Mouse (Mus musculus) urinary bladder, adult 18-20 months (tissue): Measurements from ENCODE around the gene Nutf2-ps1.
"Not testable (repeated sequence)": the region's sequence is repeated elsewhere in the genome, so short reads cannot be mapped to it uniquely, and the experiment has no call there.

ENCODE experiments used
- DNase-seq, 2 experiments: peaks; one replicate each; pipeline ENCODE4 v3.0.0; 2022; ENCODE audit warnings: low spot score in 2 of 2, mixed read lengths in 2 of 2

Nutf2-ps1 gene

GRCm38 (mm10) chr19:53588968-53589367 lies at the start of gene Nutf2-ps1:
Gene Nutf2-ps1 (minus strand): TSS chr19:53589068.
- not testable (repeated sequence) for DNase-seq

- no peak for DNase-seq
These were observed 49.2 kb upstream of the Nutf2-ps1 start for GRCm38 (mm10) chr19:53638041-53638440.

- no peak for DNase-seq
These were observed 32.8 kb upstream of the Nutf2-ps1 start for GRCm38 (mm10) chr19:53621681-53622080.

GRCm38 (mm10) chr19:53608921-53609320 lies 20.1 kb upstream of the Nutf2-ps1 start:
- no peak for DNase-seq

- no peak for DNase-seq
These were observed 12.4 kb upstream of the Nutf2-ps1 start for GRCm38 (mm10) chr19:53601363-53601655.

GRCm38 (mm10) chr19:53600549-53601362 lies 11.9 kb upstream of the Nutf2-ps1 start:
- peak; percentile 34 to 67 for DNase-seq

- DNase-seq, result peak; percentile 97 to 99
These were observed 11.1 kb upstream of the Nutf2-ps1 start, which contains the start of gene Smc3 for GRCm38 (mm10) chr19:53599757-53600539. Gene Smc3 (plus strand): TSS chr19:53600398.

- no peak for DNase-seq
These were observed 8.0 kb upstream of the Nutf2-ps1 start for GRCm38 (mm10) chr19:53596723-53597474.

- DNase-seq, result not testable (repeated sequence)
These were observed 1.2 kb downstream of the Nutf2-ps1 start for GRCm38 (mm10) chr19:53587686-53588085.

- DNase-seq, result not testable (repeated sequence)
These were observed 8.6 kb downstream of the Nutf2-ps1 start for GRCm38 (mm10) chr19:53580271-53580670.

GRCm38 (mm10) chr19:53578597-53579252 lies 10.1 kb downstream of the Nutf2-ps1 start:
- peak in 1 of 2 experiments; percentile 27 for DNase-seq

GRCm38 (mm10) chr19:53577025-53577800 lies 11.7 kb downstream of the Nutf2-ps1 start:
- DNase-seq, result no peak

- DNase-seq, result no peak
These were observed 12.8 kb downstream of the Nutf2-ps1 start for GRCm38 (mm10) chr19:53576061-53576460.

- DNase-seq, result no peak
These were observed 13.4 kb downstream of the Nutf2-ps1 start for GRCm38 (mm10) chr19:53575296-53576010.

- DNase-seq, result no peak
These were observed 14.3 kb downstream of the Nutf2-ps1 start for GRCm38 (mm10) chr19:53574546-53574945.

GRCm38 (mm10) chr19:53574131-53574530 lies 14.7 kb downstream of the Nutf2-ps1 start:
- no peak for DNase-seq

GRCm38 (mm10) chr19:53573151-53573550 lies 15.7 kb downstream of the Nutf2-ps1 start:
- no peak for DNase-seq

GRCm38 (mm10) chr19:53572607-53573006 lies 16.3 kb downstream of the Nutf2-ps1 start:
- no peak for DNase-seq

- no peak for DNase-seq
These were observed 17.1 kb downstream of the Nutf2-ps1 start for GRCm38 (mm10) chr19:53571501-53572428.
